Mouse (Mus musculus) bone marrow, adult 2 months (tissue): Measurements from ENCODE around the gene Fgf10. TPM values are rescaled to one million over a fixed set of nuclear protein-coding genes. Genes with fewer than 3 reads are reported as not detected.

ENCODE experiments used
- H3K27ac ChIP-seq: fragments of 200-500 bp; 2 replicates; pipeline ENCODE4 v1.5.1; 2012; ENCODE audit warnings: low read depth, mild to moderate bottlenecking, control low read depth, inconsistent platforms, low read length; ENCODE audit not compliant: control insufficient read depth, poor library complexity, insufficient read depth
- H3K4me1 ChIP-seq: fragments of 200-500 bp; 2 replicates; pipeline ENCODE4 v1.6.1; 2011; ENCODE audit warnings: low read length; ENCODE audit not compliant: control insufficient read depth, insufficient read depth
- H3K4me3 ChIP-seq: fragments of 200-500 bp; replicated peaks from 2 replicates; pipeline ENCODE3; 2011; ENCODE audit warnings: mild to moderate bottlenecking, low read depth, low read length, control low read depth; ENCODE audit not compliant: control insufficient read depth
- CTCF ChIP-seq: fragments of 200-500 bp; IDR thresholded peaks from 2 replicates; pipeline ENCODE4 v1.5.1; 2011; ENCODE audit warnings: low read length, control low read depth; ENCODE audit not compliant: control insufficient read depth, insufficient read depth
- POLR2A ChIP-seq: fragments of 200-500 bp; IDR thresholded peaks from 2 replicates; pipeline ENCODE4 v1.6.1; 2011; ENCODE audit warnings: low read depth, mild to moderate bottlenecking, control low read depth, low read length, borderline replicate concordance; ENCODE audit not compliant: control insufficient read depth
- WGBS: fragments of 180-500 bp; shearing (Covaris S2); methylation state at CpG from one replicate; pipeline ENCODE4 v1.1.7; 2018; 5-methylcytosine and 5-hydroxymethylcytosine counted together
- polyA plus RNA-seq: library from polyadenylated mRNA; stranded (reverse); fragments of >200 nt; gene quantifications from 2 replicates; pipeline ENCODE4 v1.2.4, GENCODE M21; 2011; ENCODE audit warnings: low replicate concordance; ENCODE audit not compliant: missing spikeins, insufficient read depth, insufficient read length

Gene Fgf10
- not detected in 2 replicates for polyA plus RNA-seq

- 83% methylated on average over 7 of the region's 7 CpGs for WGBS
Observed at GRCm38 (mm10) chr13:118669491-118669890, at the start of gene Fgf10. Gene Fgf10, plus strand, starts transcription at chr13:118669791.

GRCm38 (mm10) chr13:118629661-118630428 lies 39.7 kb upstream of the Fgf10 start:
- TF ChIP-seq POLR2A: no peak
- TF ChIP-seq CTCF: no peak
- Histone ChIP-seq H3K4me3 (no peak overlapping the region), H3K27ac (no peak overlapping the region), H3K4me1 (no peaks in the 10 kb centered on the region)
- WGBS: 55% methylated on average over 3 of the region's 3 CpGs

More at GRCm38 (mm10) chr13:118669491-118669890, at the start of gene Fgf10:
- TF ChIP-seq CTCF (no peak), POLR2A (no peak)
- Histone ChIP-seq H3K4me3 (no peak within 1 kb of the TSS), H3K27ac (no peak within 1 kb of the TSS), H3K4me1 (no peaks in the 10 kb centered on the region)

- 66% methylated on average over 2 of the region's 2 CpGs for WGBS
- no peak for TF ChIP-seq POLR2A
- TF ChIP-seq CTCF: no peak
- H3K4me1 ChIP-seq: no peaks in the 10 kb centered on the region
- H3K27ac ChIP-seq: no peak overlapping the region
- no peak overlapping the region for H3K4me3 ChIP-seq
Observed at GRCm38 (mm10) chr13:118631500-118631899, 38.1 kb upstream of the Fgf10 start.

GRCm38 (mm10) chr13:118636047-118636446 lies 33.5 kb upstream of the Fgf10 start:
- Histone ChIP-seq H3K27ac (no peak overlapping the region), H3K4me1 (no peaks in the 10 kb centered on the region), H3K4me3 (no peak overlapping the region)
- TF ChIP-seq POLR2A: no peak
- TF ChIP-seq CTCF: no peak
- 83% methylated on average over 5 of the region's 5 CpGs for WGBS

- H3K4me1 ChIP-seq: no peaks in the 10 kb centered on the region
- 83% methylated on average over 3 of the region's 3 CpGs for WGBS
- no peak for TF ChIP-seq POLR2A
- no peak for TF ChIP-seq CTCF
- no peak overlapping the region for H3K27ac ChIP-seq
- H3K4me3 ChIP-seq: no peak overlapping the region
Observed at GRCm38 (mm10) chr13:118642585-118642984, 27.0 kb upstream of the Fgf10 start.

GRCm38 (mm10) chr13:118643138-118643537 lies 26.5 kb upstream of the Fgf10 start:
- TF ChIP-seq CTCF: no peak
- no peak for TF ChIP-seq POLR2A
- H3K4me1 ChIP-seq: no peaks in the 10 kb centered on the region
- H3K27ac ChIP-seq: no peak overlapping the region
- H3K4me3 ChIP-seq: no peak overlapping the region
- WGBS: 74% methylated on average over 6 of the region's 6 CpGs

- H3K4me3 ChIP-seq: no peak overlapping the region
- no peak overlapping the region for H3K27ac ChIP-seq
- TF ChIP-seq POLR2A (no peak), CTCF (no peak)
- WGBS: 83% methylated on average over 5 of the region's 5 CpGs
- no peaks in the 10 kb centered on the region for H3K4me1 ChIP-seq
Observed at GRCm38 (mm10) chr13:118656991-118657390, 12.6 kb upstream of the Fgf10 start.

- no peak overlapping the region for H3K4me3 ChIP-seq
- TF ChIP-seq POLR2A (no peak), CTCF (no peak)
- H3K27ac ChIP-seq: no peak overlapping the region
- WGBS: 90% methylated on average over 2 of the region's 2 CpGs
- no peaks in the 10 kb centered on the region for H3K4me1 ChIP-seq
Observed at GRCm38 (mm10) chr13:118658031-118658430, 11.6 kb upstream of the Fgf10 start.

- Histone ChIP-seq H3K4me3 (no peak overlapping the region), H3K27ac (no peak overlapping the region), H3K4me1 (no peaks in the 10 kb centered on the region)
- TF ChIP-seq POLR2A (no peak), CTCF (no peak)
- WGBS: 82% methylated on average over 7 of the region's 7 CpGs
Observed at GRCm38 (mm10) chr13:118658608-118659326, 10.8 kb upstream of the Fgf10 start.
